Mouse (Mus musculus): ENCODE measurements around the gene Disc1. TPM values are rescaled to one million over a fixed set of nuclear protein-coding genes. Genes with fewer than 3 reads are reported as not detected.

Disc1 gene
- polyA plus RNA-seq, 1 experiment: 1.2 TPM

- TF ChIP-seq CTCF (IDR thresholded peaks at IDR 0.05; ENCODE audit: borderline replicate concordance, insufficient read depth, low read depth, low read length) (no peak), POLR2A (IDR thresholded peaks at IDR 0.05; ENCODE audit: borderline replicate concordance, insufficient read depth, low read length) (no peak)
- WGBS: 25% methylated on average over 8 of the region's 8 CpGs
- DNase-seq: peak; percentile 33 to 37
- H3K27ac ChIP-seq (ENCODE audit: insufficient read depth, low read length): no peak overlapping the region
- no peak overlapping the region for H3K4me3 ChIP-seq (replicated peaks; ENCODE audit: insufficient read depth, low read depth, low read length)
- H3K4me1 ChIP-seq (ENCODE audit: control insufficient read depth, insufficient read depth, low read length): peaks cover 4% of the 10 kb centered on the region
- no peaks in the 10 kb centered on the region for H3K27me3 ChIP-seq (ENCODE audit: control insufficient read depth, insufficient read depth, low read length)
These were observed 239.1 kb downstream of the Disc1 start for GRCm38 (mm10) chr8:125292933-125293591.

GRCm38 (mm10) chr8:125299248-125299647, 245.3 kb downstream of the Disc1 start:
- H3K27ac ChIP-seq (ENCODE audit: insufficient read depth, low read length): no peak overlapping the region
- 57% methylated on average over 4 of the region's 4 CpGs for WGBS

DNA sequence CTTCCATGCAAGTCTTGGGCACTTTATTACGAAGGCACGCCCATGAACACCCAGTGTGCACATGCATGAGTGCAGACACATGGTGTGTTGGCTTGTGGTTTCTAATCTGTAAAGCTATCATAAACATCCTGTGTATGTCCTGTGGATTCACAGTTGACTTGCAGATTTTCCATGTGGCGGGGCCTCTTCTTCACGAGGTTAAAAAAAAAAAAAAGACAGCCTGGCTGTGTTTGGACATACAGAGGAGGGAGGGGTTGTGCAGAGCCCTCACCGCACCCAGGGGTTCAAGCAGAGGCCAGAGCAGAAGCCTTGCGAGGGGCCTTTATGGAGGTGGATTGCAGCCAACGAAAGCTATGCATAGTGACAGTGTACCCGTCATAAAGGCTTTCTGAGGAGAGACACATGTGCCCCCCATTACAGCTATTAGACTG, 248.0 kb downstream of the Disc1 start:
- Histone ChIP-seq H3K27ac (ENCODE audit: insufficient read depth, low read length) (no peak overlapping the region), H3K4me3 (replicated peaks; ENCODE audit: insufficient read depth, low read depth, low read length) (no peak overlapping the region), H3K27me3 (ENCODE audit: control insufficient read depth, insufficient read depth, low read length) (no peaks in the 10 kb centered on the region), H3K4me1 (ENCODE audit: control insufficient read depth, insufficient read depth, low read length) (no peaks in the 10 kb centered on the region)
- 67% methylated on average over 8 of the region's 8 CpGs for WGBS
- no peak for TF ChIP-seq POLR2A (IDR thresholded peaks at IDR 0.05; ENCODE audit: borderline replicate concordance, insufficient read depth, low read length)
- no peak for TF ChIP-seq CTCF (IDR thresholded peaks at IDR 0.05; ENCODE audit: borderline replicate concordance, insufficient read depth, low read depth, low read length)
- DNase-seq: no peak

More at GRCm38 (mm10) chr8:125299248-125299647, 245.3 kb downstream of the Disc1 start:
- Histone ChIP-seq H3K27me3 (ENCODE audit: control insufficient read depth, insufficient read depth, low read length) (no peaks in the 10 kb centered on the region), H3K4me1 (ENCODE audit: control insufficient read depth, insufficient read depth, low read length) (no peaks in the 10 kb centered on the region), H3K4me3 (replicated peaks; ENCODE audit: insufficient read depth, low read depth, low read length) (no peak overlapping the region)
- TF ChIP-seq POLR2A (IDR thresholded peaks at IDR 0.05; ENCODE audit: borderline replicate concordance, insufficient read depth, low read length): no peak
- no peak for TF ChIP-seq CTCF (IDR thresholded peaks at IDR 0.05; ENCODE audit: borderline replicate concordance, insufficient read depth, low read depth, low read length)
- DNase-seq: no peak

- H3K27ac ChIP-seq (ENCODE audit: insufficient read depth, low read length): no peak overlapping the region
- H3K4me3 ChIP-seq (replicated peaks; ENCODE audit: insufficient read depth, low read depth, low read length): no peak overlapping the region
- no peaks in the 10 kb centered on the region for H3K4me1 ChIP-seq (ENCODE audit: control insufficient read depth, insufficient read depth, low read length)
- WGBS: 78% methylated on average over 10 of the region's 10 CpGs
- TF ChIP-seq CTCF (IDR thresholded peaks at IDR 0.05; ENCODE audit: borderline replicate concordance, insufficient read depth, low read depth, low read length) (no peak), POLR2A (IDR thresholded peaks at IDR 0.05; ENCODE audit: borderline replicate concordance, insufficient read depth, low read length) (no peak)
- H3K27me3 ChIP-seq (ENCODE audit: control insufficient read depth, insufficient read depth, low read length): no peaks in the 10 kb centered on the region
- DNase-seq: no peak
These were observed 252.7 kb downstream of the Disc1 start for GRCm38 (mm10) chr8:125306665-125307064.

GRCm38 (mm10) chr8:125309985-125310384, 256.0 kb downstream of the Disc1 start:
- 59% methylated on average over 14 of the region's 14 CpGs for WGBS
- Histone ChIP-seq H3K27ac (ENCODE audit: insufficient read depth, low read length) (no peak overlapping the region), H3K4me3 (replicated peaks; ENCODE audit: insufficient read depth, low read depth, low read length) (no peak overlapping the region), H3K4me1 (ENCODE audit: control insufficient read depth, insufficient read depth, low read length) (no peaks in the 10 kb centered on the region), H3K27me3 (ENCODE audit: control insufficient read depth, insufficient read depth, low read length) (no peaks in the 10 kb centered on the region)
- no peak for TF ChIP-seq POLR2A (IDR thresholded peaks at IDR 0.05; ENCODE audit: borderline replicate concordance, insufficient read depth, low read length)
- TF ChIP-seq CTCF (IDR thresholded peaks at IDR 0.05; ENCODE audit: borderline replicate concordance, insufficient read depth, low read depth, low read length): no peak
- no peak for DNase-seq

Other genes with a start within 250 kb of the Disc1 start
- 98.3 and 100 TPM in 2 replicates for gene Gnpat, start 191.2 kb upstream of the Disc1 start, polyA plus RNA-seq (2012; rRNA removed)
- gene 2810004N23Rik, start 191.1 kb upstream of the Disc1 start, polyA plus RNA-seq (2012; rRNA removed): 15.0 and 15.7 TPM in 2 replicates
- gene Exoc8, start 156.5 kb upstream of the Disc1 start, polyA plus RNA-seq (2012; rRNA removed): 16.2 and 18.2 TPM in 2 replicates
- gene Sprtn, start 156.3 kb upstream of the Disc1 start, polyA plus RNA-seq (2012; rRNA removed): 18.5 and 19.5 TPM in 2 replicates
- 58.1 and 58.8 TPM in 2 replicates for gene Egln1, start 104.9 kb upstream of the Disc1 start, polyA plus RNA-seq (2012; rRNA removed)
- gene Tsnax, start 41.2 kb upstream of the Disc1 start, polyA plus RNA-seq (2012; rRNA removed): 185 and 201 TPM in 2 replicates